Mouse (Mus musculus) erythroid progenitor cell, adult 5-6 weeks (primary cell): ENCODE results near the gene Selenbp2. TPM values are rescaled to one million over a fixed set of nuclear protein-coding genes. Genes with fewer than 3 reads are reported as not detected.
A peak's percentile ranks its signal among the peaks of the same experiment; 100 is the strongest.
"Not testable (repeated sequence)": the region's sequence is repeated elsewhere in the genome, so short reads cannot be mapped to it uniquely, and the experiment has no call there.

Source experiments
- ATAC-seq: replicated peaks from 2 replicates; pipeline ENCODE4 v1.8.0; 2016; ENCODE audit warnings: moderate number of reproducible peaks, mild to moderate bottlenecking, moderate TSS enrichment, inconsistent platforms; ENCODE audit not compliant: poor library complexity, low FRiP score, severe bottlenecking
- total RNA-seq, 2 experiments: library from RNA; stranded (forward) in 1 of 2; stranded (reverse) in 1 of 2; fragments of 150-400 nt in 1 of 2; fragments of 186-747, 209-891 nt in 1 of 2; gene quantifications; 2 replicates each; pipeline versions ENCODE4 v1.2.3 to v1.2.4; 2015 to 2017; ENCODE audit warnings: low replicate concordance in 2 of 2

Selenbp2 gene
- total RNA-seq, 2 experiments from 2014 or later, result not detected

DNA sequence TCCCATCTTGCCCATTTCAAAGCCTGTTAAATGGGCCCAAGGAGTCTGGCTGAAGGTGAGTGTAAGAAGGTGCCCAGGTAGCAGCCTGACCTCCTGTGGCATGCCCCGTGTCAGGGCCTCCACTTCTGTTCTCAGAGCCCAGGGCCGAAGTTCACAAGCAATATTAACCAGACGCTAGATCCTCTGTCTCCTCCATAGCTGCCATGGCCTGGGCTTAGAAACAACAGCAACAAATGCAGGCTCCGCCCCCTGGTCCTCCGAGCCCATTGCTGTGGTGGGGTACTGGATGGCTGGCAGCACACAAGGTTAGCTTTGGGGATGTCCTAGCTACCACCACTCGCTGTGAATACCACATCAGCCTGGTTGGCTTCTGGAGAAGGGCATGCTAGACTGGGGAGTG, 3.2 kb upstream of the Selenbp2 start:
- ATAC-seq, result not testable (repeated sequence)

DNA sequence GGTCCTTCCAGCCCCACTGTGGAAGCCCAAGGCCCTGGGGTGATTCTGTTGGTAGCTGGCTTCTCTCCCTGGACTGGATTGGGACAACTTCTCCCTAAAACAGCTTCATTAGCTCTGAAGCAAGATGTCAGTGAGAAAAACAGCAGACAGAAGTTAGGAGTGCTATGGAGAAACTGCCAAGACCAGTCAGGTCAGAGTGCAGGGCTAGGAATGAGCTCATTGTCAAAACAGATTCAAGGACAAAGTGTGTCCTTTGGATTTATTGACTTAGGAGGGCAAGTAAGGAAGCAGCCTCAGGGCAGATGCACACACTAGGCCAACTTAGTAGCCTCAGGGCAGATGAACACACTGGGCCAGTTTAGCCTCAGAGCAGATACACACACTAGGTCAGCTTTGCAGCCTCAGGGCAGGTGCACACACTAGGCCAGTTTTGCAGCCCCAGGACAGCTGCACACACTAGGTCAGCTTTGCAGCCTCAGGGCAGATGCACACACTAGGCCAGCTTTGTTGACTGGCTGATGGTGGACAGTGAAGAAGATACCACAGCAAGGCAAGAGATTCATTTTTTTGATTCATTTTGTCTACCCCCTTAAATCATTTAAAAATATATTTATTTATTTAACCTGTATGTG, 2.6 kb upstream of the Selenbp2 start:
- no peak for ATAC-seq

- ATAC-seq, result not testable (repeated sequence)
Observed at GRCm38 (mm10) chr3:94691694-94692093, 1.7 kb upstream of the Selenbp2 start.

GRCm38 (mm10) chr3:94693874-94694273, 518 bp downstream of the Selenbp2 start:
- peak; percentile 61; the same call in 1 of the 2 replicates for ATAC-seq

GRCm38 (mm10) chr3:94695591-94695990, 2.2 kb downstream of the Selenbp2 start:
- ATAC-seq, result not testable (repeated sequence)

DNA sequence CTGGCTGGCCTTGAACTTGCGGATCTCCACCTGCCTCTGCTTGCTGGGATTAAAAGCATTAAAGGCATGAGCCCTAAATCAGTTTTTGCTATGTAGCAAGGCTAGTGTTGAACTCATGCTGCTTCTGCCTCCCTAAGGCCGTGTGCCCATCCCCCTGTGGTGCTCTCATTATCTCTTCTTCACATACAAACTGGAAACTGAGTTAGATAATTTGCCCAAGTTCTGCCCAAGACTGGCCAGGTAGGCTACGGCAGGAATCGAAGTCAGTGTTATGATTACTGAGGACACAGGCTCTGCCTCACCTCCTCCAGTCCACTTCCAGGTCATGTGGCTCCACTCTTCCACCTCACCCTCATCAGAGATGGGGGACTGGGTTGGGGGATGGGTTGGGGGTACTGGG, 2.9 kb downstream of the Selenbp2 start:
- ATAC-seq, result peak; percentile 40; the same call in 1 of the 2 replicates

GRCm38 (mm10) chr3:94702163-94702810, 8.9 kb downstream of the Selenbp2 start:
- peak; percentile 93 for ATAC-seq

DNA sequence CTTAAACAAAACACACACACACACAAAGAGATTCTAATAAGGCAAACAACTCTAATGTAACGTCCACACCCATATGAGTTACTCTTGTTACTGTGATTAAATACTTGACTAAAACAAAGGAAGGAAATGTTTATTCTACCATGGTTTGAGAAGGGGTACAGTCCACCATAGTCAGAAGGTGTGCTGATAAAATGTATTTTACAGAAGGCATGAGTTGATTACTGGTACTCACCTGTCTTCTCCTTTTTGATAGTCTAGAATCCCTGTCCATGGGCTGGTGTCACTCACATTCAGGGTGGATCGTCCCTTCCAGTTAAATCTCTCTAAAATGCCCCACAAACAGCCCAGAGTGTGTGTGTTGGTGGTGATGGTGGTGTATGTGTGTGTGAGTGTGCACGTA, 9.5 kb downstream of the Selenbp2 start:
- ATAC-seq, result peak; percentile 35

- ATAC-seq, result peak; percentile 75
Observed at GRCm38 (mm10) chr3:94703364-94703763, 10.0 kb downstream of the Selenbp2 start.

- not testable (repeated sequence) for ATAC-seq
Observed at GRCm38 (mm10) chr3:94710591-94710990, 17.2 kb downstream of the Selenbp2 start.

DNA sequence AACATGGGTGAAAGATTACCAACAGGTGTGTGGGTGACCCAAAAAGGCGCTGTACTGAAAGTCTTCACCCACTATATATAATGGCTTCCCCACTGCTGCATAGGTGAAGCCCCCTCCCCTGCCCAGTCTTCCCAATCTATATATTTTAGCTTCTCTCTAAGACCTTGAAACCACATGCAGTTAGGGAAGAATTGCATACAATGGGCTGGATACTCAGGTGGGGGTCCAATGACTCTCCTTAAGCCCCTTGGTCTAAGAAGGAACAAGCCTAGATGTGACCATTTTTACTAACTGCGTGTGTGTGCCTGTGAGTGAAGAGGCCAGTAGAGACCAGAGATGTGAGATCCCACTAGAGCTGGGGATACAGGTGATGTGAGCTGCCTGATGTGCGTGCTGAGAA, 20.1 kb downstream of the Selenbp2 start:
- not testable (repeated sequence) for ATAC-seq

DNA sequence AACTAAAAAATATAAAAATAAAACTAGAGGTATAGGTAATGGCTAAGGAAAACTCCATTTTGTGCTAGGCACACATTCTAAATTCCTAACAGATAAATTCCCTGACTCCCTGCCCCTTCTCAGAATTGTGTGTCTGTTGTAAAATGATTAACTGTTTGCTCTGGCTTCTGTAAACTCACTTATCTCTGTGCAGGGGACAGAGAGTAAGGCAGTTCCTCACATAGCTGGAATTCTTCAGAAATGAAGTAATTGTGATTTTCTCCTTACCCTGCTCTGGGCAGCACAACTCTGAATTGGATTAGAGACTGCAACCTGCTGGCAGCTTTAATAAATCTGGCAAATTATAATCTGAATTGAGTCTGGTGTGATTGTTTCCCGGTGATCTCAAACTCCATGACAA, 24.9 kb downstream of the Selenbp2 start:
- not testable (repeated sequence) for ATAC-seq

- ATAC-seq, result not testable (repeated sequence)
Observed at GRCm38 (mm10) chr3:94723637-94724036, 30.3 kb downstream of the Selenbp2 start.

DNA sequence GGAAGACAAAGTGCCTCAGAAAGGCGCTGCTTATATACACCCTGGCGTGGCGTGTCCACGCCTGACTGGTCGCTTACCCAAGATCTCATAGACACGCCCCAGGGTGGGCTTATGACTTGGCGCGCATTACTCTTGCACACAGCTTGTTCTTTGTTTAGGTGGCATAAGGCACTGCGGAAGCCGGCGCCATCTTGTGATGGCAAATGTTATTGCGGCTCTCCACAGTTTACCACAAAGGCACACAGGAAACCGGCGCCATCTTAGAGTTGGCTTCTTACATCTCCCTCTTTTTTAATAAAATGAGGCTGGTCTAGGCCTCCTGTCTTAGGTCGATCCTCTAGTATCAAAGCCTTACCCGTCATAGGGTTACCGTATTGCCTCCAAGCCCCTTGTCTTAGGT, 52.3 kb downstream of the Selenbp2 start:
- no peak for ATAC-seq

Other genes with a start within 250 kb of the Selenbp2 start
- gene Oaz3, start 249.6 kb upstream of the Selenbp2 start, total RNA-seq (2015; ENCODE audit: low replicate concordance), result 0.84 TPM in 1 of 2 replicates, not detected in the other
- not detected in 2 replicates for gene Oaz3, start 249.6 kb upstream of the Selenbp2 start, total RNA-seq (2017; ENCODE audit: low replicate concordance)
- gene Celf3, start 215.3 kb upstream of the Selenbp2 start, total RNA-seq (2015; ENCODE audit: low replicate concordance), result not detected in 2 replicates
- not detected in 2 replicates for gene Celf3, start 215.3 kb upstream of the Selenbp2 start, total RNA-seq (2017; ENCODE audit: low replicate concordance)
- not detected in 2 replicates for gene Riiad1, start 213.2 kb upstream of the Selenbp2 start, total RNA-seq (2015; ENCODE audit: low replicate concordance)
- not detected in 2 replicates for gene Riiad1, start 213.2 kb upstream of the Selenbp2 start, total RNA-seq (2017; ENCODE audit: low replicate concordance)
- 14.8 and 27.2 TPM in 2 replicates for gene Snx27, start 110.8 kb upstream of the Selenbp2 start, total RNA-seq (2015; ENCODE audit: low replicate concordance)
- 10.0 and 11.8 TPM in 2 replicates for gene Snx27, start 110.8 kb upstream of the Selenbp2 start, total RNA-seq (2017; ENCODE audit: low replicate concordance)
- gene Gm10972, start 50.4 kb upstream of the Selenbp2 start, total RNA-seq (2015; ENCODE audit: low replicate concordance), result not detected in 2 replicates
- not detected in 2 replicates for gene Gm10972, start 50.4 kb upstream of the Selenbp2 start, total RNA-seq (2017; ENCODE audit: low replicate concordance)
- gene Tuft1, start 34.7 kb upstream of the Selenbp2 start, total RNA-seq (2015; ENCODE audit: low replicate concordance), result 2.9 and 5.4 TPM in 2 replicates
- 2.4 and 12.6 TPM in 2 replicates for gene Tuft1, start 34.7 kb upstream of the Selenbp2 start, total RNA-seq (2017; ENCODE audit: low replicate concordance)
- gene Cgn, start 92.9 kb downstream of the Selenbp2 start, total RNA-seq (2015; ENCODE audit: low replicate concordance), result not detected in 2 replicates
- not detected in 2 replicates for gene Cgn, start 92.9 kb downstream of the Selenbp2 start, total RNA-seq (2017; ENCODE audit: low replicate concordance)
- 24.1 and 54.5 TPM in 2 replicates for gene Pogz, start 144.0 kb downstream of the Selenbp2 start, total RNA-seq (2015; ENCODE audit: low replicate concordance)
- 9.2 and 11.6 TPM in 2 replicates for gene Pogz, start 144.0 kb downstream of the Selenbp2 start, total RNA-seq (2017; ENCODE audit: low replicate concordance)
- 171 and 185 TPM in 2 replicates for gene Psmb4, start 193.4 kb downstream of the Selenbp2 start, total RNA-seq (2015; ENCODE audit: low replicate concordance)
- gene Psmb4, start 193.4 kb downstream of the Selenbp2 start, total RNA-seq (2017; ENCODE audit: low replicate concordance), result 25.2 and 96.7 TPM in 2 replicates
- gene Selenbp1, start 239.5 kb downstream of the Selenbp2 start, total RNA-seq (2015; ENCODE audit: low replicate concordance), result 31.7 and 38.1 TPM in 2 replicates
- gene Selenbp1, start 239.5 kb downstream of the Selenbp2 start, total RNA-seq (2017; ENCODE audit: low replicate concordance), result 31.1 and 34.5 TPM in 2 replicates